Mouse (Mus musculus): Measurements from ENCODE around the gene Olfr730.

Gene Olfr730

DNA sequence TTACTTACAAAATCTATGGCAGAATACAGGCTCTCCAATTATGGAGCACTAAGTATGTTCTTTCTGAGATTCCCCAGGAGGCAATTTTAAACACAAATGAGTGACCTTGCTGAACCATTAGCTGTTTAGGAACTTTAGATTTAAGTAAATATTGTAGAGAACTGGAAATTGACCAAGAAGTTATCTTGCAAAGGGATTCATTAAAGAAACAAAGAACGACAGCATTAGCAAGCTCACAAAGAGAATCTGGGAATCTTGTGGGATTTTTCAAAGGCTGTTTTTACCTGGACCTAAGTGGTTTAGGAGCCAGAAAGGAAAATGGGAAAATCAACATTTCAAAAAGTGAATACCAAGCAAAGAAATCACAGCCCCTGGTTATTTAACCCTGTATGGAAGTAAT, at the start of gene Olfr730:
Gene Olfr730, minus strand, starts transcription at position 101 of the 400 bp plus-strand sequence.
- no peak for DNase-seq (ENCODE audit: low spot score in 2 of 2)

DNA sequence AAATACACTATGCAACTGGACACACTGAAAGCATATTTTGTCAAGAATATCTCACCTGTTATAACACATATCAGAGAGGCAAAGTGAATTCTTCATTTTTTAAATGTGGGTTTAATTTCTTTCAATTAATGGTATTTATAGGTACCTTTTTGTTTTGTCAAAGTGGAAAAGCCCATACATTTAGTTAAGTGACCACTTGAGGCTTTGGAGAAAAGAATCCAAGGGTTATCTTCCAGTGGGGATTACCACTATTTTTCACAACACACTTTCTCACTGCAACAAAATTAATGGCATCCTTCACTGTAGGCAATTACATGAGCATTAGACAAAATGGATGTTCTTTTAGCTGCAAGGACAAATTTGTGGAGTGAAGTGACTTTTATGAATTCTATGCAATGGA, 35.2 kb downstream of the Olfr730 start, which contains the start of gene Olfr729:
Gene Olfr729, minus strand, starts transcription at position 101 of the 400 bp plus-strand sequence.
- no peak for DNase-seq (ENCODE audit: low spot score in 2 of 2)

DNA sequence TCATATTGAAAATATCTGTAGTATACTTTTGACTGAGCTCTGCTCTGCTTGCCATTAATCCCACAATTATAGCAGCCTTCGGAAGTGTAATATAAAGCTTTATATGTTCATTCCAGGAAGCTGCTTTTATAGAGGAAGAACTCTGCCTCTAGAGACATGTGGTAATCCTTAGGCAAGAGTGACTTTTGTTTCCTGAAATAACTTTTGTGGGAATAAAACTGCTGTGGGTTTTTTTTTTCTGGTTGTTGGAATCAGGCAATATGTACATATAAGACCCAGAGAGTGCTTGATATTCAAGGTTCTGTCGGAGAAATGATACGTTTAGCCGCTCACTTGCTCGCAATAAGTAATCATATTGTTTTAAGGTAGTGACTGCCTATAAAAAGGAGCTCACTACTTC, 45.4 kb downstream of the Olfr730 start, which contains the start of gene Olfr728:
Gene Olfr728, minus strand, starts transcription at position 101 of the 400 bp plus-strand sequence.
- DNase-seq (ENCODE audit: low spot score in 2 of 2), result no peak

Measured in frontal cortex, postnatal 10 days (tissue).